Mouse (Mus musculus) embryo, embryonic 10 days (tissue): ENCODE data around the gene Mrps12.

Source experiments
- DNase-seq: peaks from one replicate; pipeline ENCODE4 v3.0.0-alpha.2; 2015; ENCODE audit warnings: low spot score

Mrps12 gene

DNA sequence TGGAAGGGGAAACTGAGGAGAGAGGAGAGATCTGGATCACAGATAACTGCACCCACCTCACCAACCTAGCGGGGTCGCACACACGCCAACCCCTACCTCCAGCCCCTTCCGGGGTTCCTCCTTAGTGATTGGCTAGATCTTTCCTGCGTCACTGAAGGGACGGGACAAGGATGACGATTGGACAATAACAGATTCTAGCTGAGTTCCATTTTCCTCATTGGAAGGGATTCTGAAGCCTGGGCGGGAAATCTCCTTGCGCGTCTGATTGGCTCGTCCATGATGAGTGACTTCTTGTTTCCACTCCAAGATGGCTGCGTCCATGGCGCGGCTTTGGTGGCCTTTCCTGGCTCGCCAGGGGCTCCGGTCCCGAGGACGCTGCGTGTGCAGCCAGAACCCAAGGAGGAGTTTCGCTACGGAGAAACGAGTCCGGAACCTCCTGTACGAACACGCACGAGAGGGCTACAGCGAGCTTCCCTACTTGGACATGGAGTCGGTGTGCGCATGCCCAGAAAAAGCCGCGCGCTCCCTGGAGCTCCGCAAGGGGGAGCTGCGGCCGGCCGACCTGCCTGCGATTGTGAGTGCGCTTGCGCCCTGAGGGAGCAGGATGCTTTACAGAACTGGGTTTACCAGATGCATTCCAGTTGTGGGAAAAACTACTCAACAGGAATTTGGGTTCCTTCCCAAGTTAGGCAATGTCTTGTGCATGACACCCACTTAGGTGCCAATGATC, at the start of gene Mrps12, which contains the start of gene Sars2:
Gene Mrps12, minus strand, starts transcription at position 112 of the 730 bp plus-strand sequence.
Gene Sars2, plus strand, starts transcription at position 284 of the 730 bp plus-strand sequence.
- peak; percentile 97 for DNase-seq

DNA sequence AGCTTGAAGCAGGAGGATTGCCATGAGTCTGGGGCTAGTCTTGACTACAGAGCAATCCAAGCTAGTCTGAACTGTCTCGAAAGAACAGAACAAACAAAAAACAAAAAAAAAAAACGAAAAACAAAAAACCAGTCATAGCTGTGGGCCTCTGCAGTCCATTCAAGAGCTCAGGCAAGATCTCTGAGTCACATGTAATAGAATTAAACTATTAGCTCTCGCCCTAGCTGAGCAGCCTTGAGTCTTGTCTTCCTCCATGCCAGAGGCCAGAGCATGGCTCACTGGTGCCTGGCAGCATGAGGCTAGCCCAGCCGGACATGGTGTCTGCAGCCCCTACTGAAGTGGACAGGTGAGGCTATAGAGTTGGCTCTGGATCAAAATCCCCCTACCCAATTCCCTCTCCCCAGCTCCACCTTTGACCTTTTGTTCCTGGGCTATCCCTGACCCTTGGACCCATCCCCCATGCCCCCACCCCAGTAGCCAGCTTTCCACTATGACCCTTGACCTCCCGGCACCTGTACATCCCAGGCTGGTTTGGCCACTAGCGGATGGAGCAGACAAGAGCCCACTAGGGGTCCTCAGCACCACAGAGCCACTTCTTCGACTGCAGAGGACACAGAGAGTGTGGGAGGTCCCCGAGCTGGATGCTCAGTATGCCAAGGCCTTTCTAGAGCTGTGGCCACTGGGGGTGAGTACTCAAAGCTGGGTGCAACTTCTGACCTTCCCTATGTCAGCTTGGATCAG, 48.6 kb upstream of the Mrps12 start:
- DNase-seq = peak; percentile 70

DNA sequence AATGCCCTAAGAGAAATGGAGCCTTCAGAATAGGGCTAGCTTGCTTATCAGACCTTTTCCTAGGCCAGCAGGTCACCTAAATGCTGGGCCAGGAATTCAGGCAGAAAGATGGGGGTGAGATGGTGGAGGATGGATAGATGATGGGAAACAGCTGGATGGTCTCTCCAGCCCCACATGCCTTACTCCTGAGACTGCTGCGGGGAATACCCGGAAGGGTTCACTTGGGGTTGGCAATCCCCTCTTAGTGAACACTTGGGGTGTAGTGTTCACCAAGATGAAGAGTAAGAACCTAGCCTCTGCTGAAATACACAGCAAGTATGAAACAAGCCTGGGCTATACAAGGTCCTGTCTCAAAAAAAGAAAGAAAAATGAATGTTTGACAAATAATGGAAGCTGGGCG, 47.6 kb upstream of the Mrps12 start:
- no peak for DNase-seq

DNA sequence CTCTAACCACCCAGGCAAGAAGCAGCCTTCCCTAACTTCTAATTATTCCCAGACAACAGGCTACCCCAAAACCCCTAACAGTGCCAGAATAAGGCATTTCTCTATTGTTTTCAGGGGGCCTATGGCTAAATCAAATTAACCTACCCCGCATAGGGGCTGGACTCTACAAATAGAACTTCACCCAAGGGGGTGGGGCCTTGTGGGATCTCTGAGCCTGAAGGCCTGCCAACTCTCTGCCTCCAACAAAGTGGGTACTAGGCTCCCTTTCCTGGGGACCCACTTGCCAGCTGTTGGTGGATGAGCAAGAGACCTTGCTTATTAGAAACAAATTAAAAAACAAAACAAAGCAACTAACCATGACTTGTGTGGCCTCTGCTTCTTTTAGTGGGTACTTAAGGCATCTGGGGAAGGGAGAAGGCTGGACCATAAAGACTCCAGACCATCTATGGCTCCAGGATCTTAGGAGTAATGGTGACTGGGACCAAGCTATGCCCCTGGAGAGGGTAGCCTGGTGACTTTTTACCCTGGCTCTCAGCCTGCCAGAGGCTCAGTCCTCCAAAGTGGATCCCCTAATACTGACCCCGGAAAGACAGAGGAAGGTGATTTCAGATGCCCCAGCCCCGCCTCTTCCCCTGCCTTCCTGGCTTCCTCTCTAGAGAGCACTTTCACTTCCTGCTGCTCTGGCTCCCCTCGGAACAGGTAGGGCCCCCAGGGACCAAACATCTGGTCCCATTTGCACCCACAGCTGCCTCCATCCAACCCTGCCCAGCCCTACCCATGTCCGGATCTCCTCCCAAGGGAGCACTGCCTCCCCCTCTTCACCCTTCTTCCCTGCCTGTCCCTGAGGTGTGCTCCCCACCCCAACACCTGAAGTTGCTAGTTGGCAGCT, 46.9 kb upstream of the Mrps12 start, which contains the start of gene Rinl:
Gene Rinl, plus strand, starts transcription at position 663 of the 889 bp plus-strand sequence.
- no peak for DNase-seq

DNA sequence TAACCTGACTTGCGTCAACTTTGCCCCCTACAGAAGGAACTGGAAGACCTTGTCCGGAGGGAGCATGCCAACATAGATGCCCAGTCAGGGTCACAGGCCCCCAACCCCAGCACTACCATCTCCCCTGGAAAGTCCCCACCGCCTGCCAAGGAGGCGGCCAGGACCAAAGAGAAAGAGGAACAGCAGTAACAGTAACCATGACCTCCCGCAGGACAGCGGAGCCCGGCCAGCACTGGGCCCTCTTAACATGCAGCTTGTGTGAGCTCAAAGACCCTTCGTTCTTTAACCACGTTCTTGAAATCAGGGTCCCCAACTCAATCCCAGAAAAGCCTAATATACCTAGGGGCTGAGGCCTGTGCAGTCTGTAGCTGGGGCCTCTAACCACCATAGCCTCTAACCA, 46.3 kb upstream of the Mrps12 start:
- no peak for DNase-seq

DNA sequence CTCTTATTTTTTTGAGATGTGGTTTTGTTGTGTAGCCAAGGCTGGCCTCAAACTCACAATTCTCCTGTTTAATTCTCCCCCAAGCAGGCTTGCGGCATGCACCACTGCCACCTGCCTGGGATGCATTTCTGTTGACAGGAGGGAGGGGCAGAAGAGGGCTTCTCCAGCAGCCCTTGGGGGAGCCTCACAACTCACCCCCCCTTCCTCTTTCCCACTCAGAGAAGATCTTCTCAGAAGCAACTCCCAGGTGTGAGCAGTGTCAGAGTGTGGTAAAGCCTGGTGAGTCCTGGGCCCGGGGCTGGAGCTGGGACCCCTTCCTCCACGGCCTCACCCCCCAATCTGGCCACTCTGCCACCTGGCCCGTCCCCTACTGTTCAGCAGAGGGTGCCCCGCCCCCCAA, 43.5 kb upstream of the Mrps12 start:
- no peak for DNase-seq

DNA sequence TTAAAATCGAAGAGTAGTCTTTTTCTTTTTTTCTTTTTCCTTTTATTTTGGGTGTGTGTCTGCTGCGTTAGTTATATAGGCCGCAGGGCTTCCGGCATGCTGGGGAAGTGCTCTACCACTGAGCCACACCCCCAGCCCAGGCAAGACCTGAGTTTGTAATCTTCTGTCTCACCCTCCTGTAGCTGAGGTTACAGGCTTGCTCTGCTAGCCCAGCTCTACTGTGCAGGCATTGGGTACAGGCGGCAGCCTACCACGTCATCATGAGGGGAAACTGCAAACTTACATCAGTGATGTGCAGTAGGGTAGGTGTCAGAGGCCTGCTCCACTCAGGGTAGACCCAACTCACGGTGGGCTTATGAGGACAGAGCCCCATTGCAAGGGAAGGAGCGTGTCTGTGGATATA, 39.6 kb upstream of the Mrps12 start:
- no peak for DNase-seq

DNA sequence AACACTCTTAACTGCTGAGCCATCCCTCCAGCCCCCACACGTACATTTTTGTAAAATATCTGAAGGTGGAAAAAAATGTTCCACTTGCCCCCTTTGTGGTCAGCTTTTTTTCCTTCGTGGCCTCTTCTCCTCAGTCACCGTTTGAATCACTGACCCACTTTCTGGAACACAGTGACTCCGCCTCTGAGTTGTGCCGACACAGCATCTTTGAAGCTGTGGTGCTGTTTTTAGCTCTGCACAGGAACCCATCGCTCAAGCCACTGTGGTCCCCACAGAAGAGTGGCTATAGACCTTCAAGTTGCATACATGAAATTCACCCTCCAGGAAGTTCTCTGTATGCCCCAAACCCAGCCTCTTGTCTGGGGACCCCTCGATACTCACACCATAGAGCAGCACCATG, 39.2 kb upstream of the Mrps12 start:
- no peak for DNase-seq

DNA sequence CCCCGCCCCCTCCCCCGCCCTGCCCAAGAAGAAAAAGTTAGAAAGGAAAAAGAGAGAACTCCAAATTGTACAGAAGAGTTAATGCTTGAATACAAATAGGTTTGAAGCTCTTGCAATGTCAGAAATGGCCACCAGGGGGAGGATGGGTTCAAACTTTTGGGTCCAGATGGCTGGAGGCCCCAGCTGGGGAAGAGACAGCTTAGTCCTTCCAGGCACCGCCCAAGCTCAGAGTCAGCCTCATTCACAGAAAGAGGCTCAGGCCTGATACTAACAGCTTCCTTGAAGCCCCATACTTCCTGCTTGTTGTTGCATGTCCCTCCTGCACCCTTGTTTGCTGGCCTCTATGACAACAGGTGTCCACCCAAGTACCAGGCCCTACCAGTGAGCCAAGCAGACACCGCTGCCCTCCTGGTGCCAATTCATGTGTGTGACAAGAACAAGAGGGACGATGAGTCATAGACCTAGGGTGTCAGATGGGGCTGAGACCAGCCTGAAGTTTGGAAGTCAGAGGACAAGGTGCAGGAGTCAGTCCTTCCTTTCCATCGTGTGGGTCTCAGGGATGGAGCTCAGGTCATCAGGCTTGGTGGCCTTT, 38.5 kb upstream of the Mrps12 start:
- peak; percentile 88 for DNase-seq

DNA sequence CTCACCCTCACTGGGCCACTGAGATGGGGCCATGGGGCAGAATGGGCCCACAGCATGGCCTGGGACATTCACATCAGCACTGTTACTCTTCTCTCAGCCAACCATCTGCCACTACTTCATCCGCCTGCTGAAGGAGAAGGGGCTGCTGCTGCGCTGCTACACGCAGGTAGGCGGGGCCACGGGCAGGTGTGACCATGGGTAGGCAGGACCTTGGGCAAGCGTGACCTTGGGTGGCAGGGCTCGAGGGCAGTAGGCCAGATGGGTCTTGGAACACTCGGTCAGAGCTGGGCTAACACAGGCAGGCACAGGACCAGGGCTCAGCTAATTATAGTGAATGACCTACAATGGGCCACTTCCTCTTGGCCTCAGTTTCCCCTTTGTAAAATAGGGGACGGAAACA, 37.2 kb upstream of the Mrps12 start:
- DNase-seq = no peak

DNA sequence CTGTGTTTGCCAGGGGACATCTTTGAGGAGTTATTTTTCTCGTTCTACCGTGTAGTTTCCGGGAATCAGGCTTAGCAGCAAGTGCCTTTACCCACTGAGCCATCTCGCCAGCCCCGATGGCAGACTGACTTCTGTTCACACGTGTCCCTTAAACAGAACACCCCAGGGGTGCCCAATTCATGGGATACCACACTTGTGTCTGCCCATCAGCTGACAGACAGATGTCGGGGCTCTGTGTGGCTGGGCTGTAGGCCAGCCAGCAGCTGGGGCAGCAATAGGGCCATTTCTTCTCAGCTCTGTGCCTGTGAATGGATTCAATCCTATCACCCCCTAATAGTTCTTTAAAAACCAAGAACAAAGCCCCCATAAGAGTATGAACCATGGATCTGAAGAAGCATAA, 33.5 kb upstream of the Mrps12 start:
- DNase-seq = no peak

DNA sequence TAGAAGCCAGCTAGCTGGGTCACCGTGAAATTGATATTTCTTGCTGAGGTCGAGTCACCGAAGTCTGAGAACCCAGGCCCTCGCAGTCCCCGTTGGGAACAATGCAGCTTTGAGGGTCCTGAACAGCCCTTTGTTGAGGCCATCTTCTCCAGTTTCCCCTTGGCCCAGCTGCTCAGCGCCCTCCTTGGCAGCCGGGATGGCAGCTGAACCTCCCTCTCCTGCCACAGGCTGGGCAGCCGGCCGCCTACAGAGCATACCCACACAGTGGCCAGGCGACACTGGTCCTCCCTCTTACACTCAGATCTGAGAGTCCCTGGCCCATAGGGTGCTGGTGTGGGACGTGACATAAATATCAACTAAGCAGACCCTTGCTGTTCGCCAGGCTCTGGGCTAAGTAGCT, 32.5 kb upstream of the Mrps12 start:
- DNase-seq = no peak

DNA sequence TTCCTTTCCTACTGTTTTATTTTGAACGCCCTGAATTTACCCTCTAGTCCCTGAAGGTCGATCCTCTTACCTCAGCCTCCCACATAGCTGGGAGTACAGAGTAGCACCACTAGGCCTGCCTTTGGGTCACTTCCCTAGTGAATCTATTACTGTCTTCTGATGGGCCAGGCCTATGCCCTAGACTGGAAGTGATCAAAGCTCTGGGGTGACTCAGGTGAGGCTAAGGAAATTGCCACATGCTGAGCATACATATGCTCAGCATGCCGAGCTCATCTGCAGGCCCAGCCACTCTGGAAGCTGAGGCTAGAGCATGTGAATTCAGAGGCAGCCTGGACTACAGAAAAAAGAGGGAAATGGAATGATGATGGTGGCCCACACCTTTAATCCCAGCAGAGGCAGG, 31.5 kb upstream of the Mrps12 start:
- DNase-seq = no peak

DNA sequence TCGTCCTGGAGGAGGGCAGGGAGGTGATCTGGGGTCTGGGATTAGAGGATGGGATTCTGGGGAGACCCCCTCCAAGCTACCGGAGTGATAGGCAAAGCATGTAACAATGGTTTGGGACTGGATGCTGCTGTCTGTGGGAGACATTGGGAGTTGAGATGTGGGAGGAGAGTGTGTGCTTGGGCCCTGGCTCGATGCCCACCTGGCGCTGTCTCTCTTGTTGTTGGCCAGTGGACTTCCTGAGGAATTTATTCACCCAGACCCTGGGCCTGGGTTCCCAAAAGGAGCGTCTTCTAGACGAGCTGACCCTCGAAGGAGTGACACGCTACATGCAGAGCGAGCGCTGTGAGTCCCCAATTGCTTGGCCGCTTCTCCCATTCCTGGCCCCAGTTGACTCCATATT, 30.2 kb upstream of the Mrps12 start:
- DNase-seq = no peak

DNA sequence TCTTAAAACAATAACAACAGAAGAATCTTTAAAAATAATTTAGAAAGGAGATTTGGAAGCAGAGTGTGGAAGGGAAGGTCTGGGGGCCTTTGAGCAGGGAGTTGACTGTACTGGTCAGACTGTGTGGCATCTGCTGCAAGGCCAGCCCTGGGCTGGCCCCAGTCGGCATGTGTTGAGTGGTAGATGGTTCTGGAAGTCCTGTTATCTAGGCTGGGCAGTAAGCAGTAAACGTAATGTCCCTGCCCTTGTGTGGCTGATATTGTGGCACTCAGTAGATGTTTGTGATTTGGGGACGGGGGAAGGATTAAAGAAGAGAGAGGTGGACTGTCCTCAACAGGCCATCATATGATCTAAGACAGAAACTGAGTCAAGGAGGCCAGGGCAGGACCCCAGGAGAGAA, 28.7 kb upstream of the Mrps12 start:
- DNase-seq = no peak

DNA sequence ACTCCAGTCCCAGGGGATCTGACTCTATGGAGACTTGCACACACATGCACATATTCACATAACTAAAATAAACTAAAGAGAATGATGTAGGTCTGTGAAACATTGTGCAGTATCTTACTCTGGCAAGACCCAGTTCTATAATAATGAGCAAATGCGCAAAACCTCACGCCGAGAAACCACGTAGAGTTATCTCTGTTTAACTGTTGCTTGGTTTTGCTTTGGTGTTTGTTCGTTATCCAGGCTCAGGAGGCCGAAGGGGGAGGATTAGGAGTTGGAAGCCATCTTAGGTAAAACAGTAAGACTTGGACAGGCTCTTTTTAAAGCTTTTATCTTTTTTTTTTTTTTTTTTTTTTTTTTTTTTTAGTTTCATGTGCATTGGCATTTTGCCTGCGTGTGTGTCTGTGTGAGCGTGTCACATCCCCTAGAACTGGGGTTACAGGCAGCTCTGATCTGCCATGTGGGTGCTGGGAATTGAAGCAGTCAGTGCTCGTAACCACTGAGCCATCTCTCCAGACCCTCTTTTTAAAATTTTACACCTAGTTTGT, 27.9 kb upstream of the Mrps12 start:
- DNase-seq = no peak

DNA sequence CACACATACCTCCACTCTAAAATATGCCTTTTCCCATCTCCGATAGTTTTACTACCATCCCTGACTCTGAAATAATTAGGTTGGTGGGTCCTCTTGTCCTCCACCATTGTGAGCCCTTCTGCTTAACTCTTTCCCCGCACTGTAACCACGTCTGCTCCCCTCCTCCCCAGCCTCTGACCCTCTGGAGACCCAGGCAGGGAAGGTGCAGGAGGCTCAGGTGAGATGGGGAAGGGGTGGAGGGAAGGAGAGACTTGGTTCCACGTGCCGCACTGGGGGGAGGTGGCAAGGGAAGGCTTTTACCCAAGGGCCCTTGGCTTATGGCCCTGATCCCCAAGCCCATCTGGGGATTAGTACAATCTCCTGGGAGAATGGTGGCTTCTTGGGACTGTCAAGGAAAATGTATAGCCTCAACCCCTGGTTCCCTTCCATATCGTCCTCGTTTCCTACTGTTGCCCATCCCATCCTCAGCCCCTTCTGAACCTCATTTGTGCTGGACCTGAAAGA, 25.9 kb upstream of the Mrps12 start, which contains the start of gene Nfkbib:
Gene Nfkbib, minus strand, starts transcription at position 51 of the 504 bp plus-strand sequence.
- no peak for DNase-seq

DNA sequence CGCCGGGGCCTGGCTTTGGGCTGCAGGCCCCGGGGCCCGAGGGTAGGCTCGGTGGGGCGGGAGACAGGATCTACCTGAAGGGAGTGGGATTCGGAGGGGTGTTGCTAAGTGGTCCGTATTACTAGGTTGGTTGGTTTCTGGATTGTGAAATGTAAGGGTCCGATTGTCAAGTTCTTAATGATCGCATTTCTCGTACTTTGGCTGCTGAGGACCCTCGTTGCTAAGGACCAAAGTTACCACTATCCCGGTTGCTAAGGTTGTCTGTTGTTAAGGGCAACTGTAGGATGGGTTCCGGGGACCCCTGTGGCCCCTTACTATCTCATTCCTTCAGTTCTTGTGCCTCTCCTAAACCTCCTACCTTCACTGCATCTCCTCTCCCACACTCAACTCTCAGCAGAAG, 25.3 kb upstream of the Mrps12 start:
- peak; percentile 28 for DNase-seq

DNA sequence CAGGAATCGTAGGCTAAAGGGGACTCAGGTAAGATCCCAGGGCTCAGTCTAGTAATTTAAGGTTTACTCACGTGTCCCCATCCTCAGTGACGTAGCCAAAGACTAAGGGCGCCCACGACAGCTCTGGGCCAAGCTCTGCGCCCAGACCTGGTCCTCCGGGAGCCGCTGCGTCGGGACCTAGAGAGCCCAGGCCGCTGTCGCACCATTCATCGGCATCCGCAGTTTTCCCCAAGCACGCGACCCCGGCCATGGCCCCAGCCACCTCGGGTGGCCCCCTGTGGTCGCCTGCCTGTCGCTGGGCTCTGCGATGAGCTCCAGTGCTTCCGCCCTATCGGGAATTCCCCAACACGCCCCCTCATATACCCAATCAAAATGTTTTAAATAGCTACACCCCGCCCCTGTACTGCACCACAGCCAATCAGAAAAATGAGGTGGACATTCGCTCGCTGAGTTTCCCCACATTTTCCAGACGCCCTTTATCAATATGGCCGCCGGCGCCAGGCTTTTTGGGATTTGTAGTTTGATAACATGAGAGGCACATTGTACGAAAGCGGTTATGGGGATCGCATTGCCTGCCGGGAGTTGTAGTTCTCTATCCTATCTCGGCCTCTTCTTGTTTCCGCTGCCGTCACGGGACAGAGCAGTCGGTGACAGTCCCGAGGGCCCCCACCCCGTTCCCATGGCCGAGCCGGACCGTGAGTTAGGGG, 24.7 kb upstream of the Mrps12 start, which contains the start of gene Sirt2:
Gene Sirt2, plus strand, starts transcription at position 563 of the 707 bp plus-strand sequence.
- DNase-seq = peak; percentile 96

DNA sequence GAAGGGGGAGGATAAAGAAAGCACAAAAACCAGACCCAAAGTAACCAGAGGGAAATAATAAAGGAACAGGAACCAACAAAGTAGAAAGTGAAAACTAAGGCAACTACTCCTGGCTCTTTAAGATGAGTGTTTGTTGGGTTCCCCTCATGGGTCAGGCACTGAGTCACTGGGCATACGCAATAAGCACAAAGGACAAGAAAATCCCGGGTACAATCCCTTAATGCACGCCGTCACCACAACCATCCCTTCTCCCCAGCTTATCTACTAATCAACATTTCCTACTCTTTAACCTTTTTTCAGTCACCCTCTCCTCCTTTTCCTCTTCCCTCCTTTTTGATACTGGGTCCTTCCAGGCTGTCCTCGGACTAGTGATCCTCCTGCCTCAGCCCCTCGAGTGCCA, 23.6 kb upstream of the Mrps12 start:
- DNase-seq = no peak

DNA sequence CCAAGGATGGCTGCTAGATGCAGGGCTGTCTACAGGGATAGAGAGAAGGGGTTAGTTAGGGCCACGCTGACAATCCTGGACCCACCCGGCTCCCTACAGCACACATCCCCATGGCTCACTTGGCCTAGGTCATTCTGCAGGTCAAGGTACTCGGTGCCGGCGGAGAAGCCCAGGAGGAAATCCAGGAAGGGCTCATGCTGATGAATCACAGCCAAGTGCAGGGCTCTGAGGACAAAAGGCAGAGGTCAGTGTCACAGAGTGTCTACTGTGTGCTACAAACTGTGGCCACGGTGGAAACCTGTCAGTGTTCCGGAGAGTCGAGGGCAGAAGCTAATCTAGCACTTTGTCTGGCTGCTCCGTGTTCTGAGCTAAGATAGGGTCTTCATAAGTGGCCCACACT, 20.3 kb upstream of the Mrps12 start:
- no peak for DNase-seq
